ENCODE assay signal across 8 mouse cellular contexts in genomic region chr17:30611221-30612074, GRCm38 (mm10). TPM values are rescaled to one million over a fixed set of nuclear protein-coding genes. Genes with fewer than 3 reads are reported as not detected.
DNase-seq lines count a peak whose midpoint lies in the region; ATAC-seq and TF ChIP-seq lines count a peak whose summit lies in the region.

No protein-coding gene starts in this region.

- H3K27ac ChIP-seq in forebrain, postnatal 0 days (ENCODE audit: low read depth, low read length): peak overlapping the region; percentile 42; the same call in 1 of the 2 replicates
- peak overlapping the region; percentile 91 for H3K27ac ChIP-seq in liver, embryonic 14.5 days

- H3K4me2 ChIP-seq in forebrain, postnatal 0 days (ENCODE audit: low read depth): peak overlapping the region; percentile 60
- H3K4me2 ChIP-seq in liver, embryonic 14.5 days (ENCODE audit: low read depth): peak overlapping the region; percentile 78

- peak; percentile 33 for DNase-seq in kidney, adult 9 months
- DNase-seq in kidney, postnatal 14 days: no peak
- DNase-seq in MEL-GATA-1-ER (ENCODE audit: extremely low read depth, low read depth): peak; percentile 64
- no peak for DNase-seq in forebrain, postnatal 0 days
- peak in 1 of 3 experiments; percentile 24 for DNase-seq in liver, embryonic 14.5 days (ENCODE audit: low read depth in 3 of 3, low spot score in 3 of 3)
- DNase-seq in adipocyte (ENCODE audit: low spot score): no peak
- no peak for DNase-seq in right cerebral cortex, adult 18-20 months
- DNase-seq in adrenal gland, postnatal 4 days (ENCODE audit: low spot score in 2 of 2): no peak

- H3K9ac ChIP-seq in forebrain, postnatal 0 days: peak overlapping the region; percentile 73
- peak overlapping the region; percentile 94 for H3K9ac ChIP-seq in liver, embryonic 14.5 days (replicated peaks)

- WGBS in forebrain, postnatal 0 days: 23% methylated on average over 18 of the region's 18 CpGs
- 16% methylated on average over 18 of the region's 18 CpGs for WGBS in liver, embryonic 14.5 days (ENCODE audit: insufficient replicate concordance)

- no peaks in the 10 kb centered on the region for H3K9me3 ChIP-seq in forebrain, postnatal 0 days (ENCODE audit: low read length)
- H3K9me3 ChIP-seq in liver, embryonic 14.5 days (ENCODE audit: control insufficient read depth, low read length): no peaks in the 10 kb centered on the region

- TF ChIP-seq EP300 in liver, embryonic 14.5 days (IDR thresholded peaks at IDR 0.05; ENCODE audit: low read depth): no peak

- peaks cover 6% of the 10 kb centered on the region; the same call in 1 of the 2 replicates for H3K4me1 ChIP-seq in forebrain, postnatal 0 days (ENCODE audit: insufficient read depth)
- H3K4me1 ChIP-seq in liver, embryonic 14.5 days (replicated peaks; ENCODE audit: control insufficient read depth in 2 of 2, insufficient read depth in 2 of 2, low read length in 1 of 2): peaks cover 55 to 65% of the 10 kb centered on the region in 2 experiments

- H3K36me3 ChIP-seq in forebrain, postnatal 0 days (ENCODE audit: insufficient read depth): no peaks in the 10 kb centered on the region
- H3K36me3 ChIP-seq in liver, embryonic 14.5 days (replicated peaks; ENCODE audit: control insufficient read depth, insufficient read depth, low read depth): peaks cover 8% of the 10 kb centered on the region

- no peak for TF ChIP-seq CTCF in forebrain, postnatal 0 days (IDR thresholded peaks at IDR 0.05; ENCODE audit: low read depth)
- TF ChIP-seq CTCF in liver, embryonic 14.5 days (IDR thresholded peaks at IDR 0.05; ENCODE audit: low read depth): no peak

- no peak for ATAC-seq in forebrain, postnatal 0 days
- ATAC-seq in liver, embryonic 14.5 days (ENCODE audit: insufficient read depth): no peak

- no peaks in the 10 kb centered on the region for H3K27me3 ChIP-seq in forebrain, postnatal 0 days (ENCODE audit: insufficient read depth, low read length)
- no peaks in the 10 kb centered on the region for H3K27me3 ChIP-seq in liver, embryonic 14.5 days (ENCODE audit: control insufficient read depth, insufficient read depth, low read length)

- peak overlapping the region; percentile 65 for H3K4me3 ChIP-seq in forebrain, postnatal 0 days (ENCODE audit: low read depth, low read length)
- peak overlapping the region; percentile 68 to 89 for H3K4me3 ChIP-seq in liver, embryonic 14.5 days (ENCODE audit: insufficient read depth in 1 of 2, low read depth in 2 of 2, low read length in 2 of 2)

RNA-seq across cellular contexts. Expression of gene Dnah8, which starts 12.7 kb away (rescaled TPM):
- 1.5 and 5.0 TPM in 2 replicates for total RNA-seq in forebrain, postnatal 0 days (2014; rRNA removed)
- polyA plus RNA-seq in forebrain, postnatal 0 days (2015; fragmentation: Nextera tagmentation; extraction: Ambion mirVana): 0.80 and 2.1 TPM in 2 replicates
- polyA plus RNA-seq in liver, embryonic 14.5 days (2012; rRNA removed): 1.1 and 1.8 TPM in 2 replicates
- polyA plus RNA-seq in liver, embryonic 14.5 days (2014; fragmentation: Nextera tagmentation; extraction: Ambion mirVana): 0.83 and 1.2 TPM in 2 replicates
- 1 to 10 TPM in 1 of 2 experiments, under 1 TPM in 1; 0.62 to 1.3 TPM for total RNA-seq in adrenal gland, postnatal 4 days (2021)

RNA-seq across cellular contexts. Expression of gene Glo1, which starts 15.2 kb away (rescaled TPM):
- total RNA-seq in forebrain, postnatal 0 days (2014; rRNA removed): 150 and 172 TPM in 2 replicates
- 186 and 194 TPM in 2 replicates for polyA plus RNA-seq in forebrain, postnatal 0 days (2015; fragmentation: Nextera tagmentation; extraction: Ambion mirVana)
- polyA plus RNA-seq in liver, embryonic 14.5 days (2012; rRNA removed): 98.1 and 103 TPM in 2 replicates
- 273 and 280 TPM in 2 replicates for polyA plus RNA-seq in liver, embryonic 14.5 days (2014; fragmentation: Nextera tagmentation; extraction: Ambion mirVana)
- total RNA-seq in adrenal gland, postnatal 4 days (2021): 100 to 1,000 TPM; 121 to 138 TPM

RNA-seq across cellular contexts. Expression of gene Btbd9, which starts 35.2 kb away (rescaled TPM):
- 55.0 and 63.6 TPM in 2 replicates for total RNA-seq in forebrain, postnatal 0 days (2014; rRNA removed)
- 112 and 149 TPM in 2 replicates for polyA plus RNA-seq in forebrain, postnatal 0 days (2015; fragmentation: Nextera tagmentation; extraction: Ambion mirVana)
- 2.6 and 2.7 TPM in 2 replicates for polyA plus RNA-seq in liver, embryonic 14.5 days (2012; rRNA removed)
- 8.0 and 9.6 TPM in 2 replicates for polyA plus RNA-seq in liver, embryonic 14.5 days (2014; fragmentation: Nextera tagmentation; extraction: Ambion mirVana)
- 10 to 100 TPM; 40.4 to 41.5 TPM for total RNA-seq in adrenal gland, postnatal 4 days (2021)

Comparison
In these comparisons a context has a peak if more than half of its experiments do, and no peak if none do; other contexts are left out.
1. DNase-seq: peak in kidney, adult 9 months (single experiment) and MEL-GATA-1-ER (single experiment); none in kidney, postnatal 14 days (single experiment), forebrain, postnatal 0 days (single experiment), adipocyte (single experiment), right cerebral cortex, adult 18-20 months (single experiment) and adrenal gland, postnatal 4 days (0 of 2).